Mouse (Mus musculus) layer of hippocampus, adult 9-10 months (tissue): Measurements from ENCODE around the gene Abtb2.

Experiments
- DNase-seq: peaks from one replicate; pipeline ENCODE4 v3.0.0; 2022; ENCODE audit warnings: low spot score

Abtb2 gene

GRCm38 (mm10) chr2:103618407-103618806 lies 52.3 kb downstream of the Abtb2 start:
- DNase-seq = no peak

GRCm38 (mm10) chr2:103622950-103623349 lies 56.8 kb downstream of the Abtb2 start:
- DNase-seq = no peak

DNA sequence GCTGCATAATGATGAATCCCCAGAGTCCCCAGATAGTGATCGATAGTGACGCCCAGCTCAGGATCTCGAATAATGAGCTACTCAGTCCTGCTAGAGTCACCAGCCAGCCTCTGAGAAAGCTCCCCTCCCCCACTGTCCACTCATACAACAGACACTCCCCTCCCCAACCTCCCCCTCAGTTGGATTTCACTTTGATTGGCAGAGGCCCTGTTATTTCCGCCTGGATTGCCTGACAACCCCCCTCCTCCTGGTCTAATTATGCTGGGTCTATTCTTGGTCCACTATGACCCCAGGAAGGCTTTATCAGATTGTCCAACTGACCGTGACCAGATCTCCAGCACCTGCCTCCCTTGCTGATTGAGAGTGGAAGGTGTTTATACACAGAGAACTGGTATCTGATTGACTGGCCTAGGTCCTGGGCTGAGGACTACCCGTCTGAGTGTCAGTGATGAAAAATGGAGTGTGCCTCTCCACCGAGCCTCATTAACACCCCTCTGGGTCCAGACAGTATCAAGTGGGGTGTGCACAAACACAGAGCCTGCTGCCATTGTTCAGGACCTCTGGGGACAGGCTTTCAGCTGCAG lies 59.3 kb downstream of the Abtb2 start:
- DNase-seq = no peak

- DNase-seq = no peak
These were observed 61.0 kb downstream of the Abtb2 start for GRCm38 (mm10) chr2:103627101-103627500.

GRCm38 (mm10) chr2:103629956-103630355 lies 63.8 kb downstream of the Abtb2 start:
- DNase-seq = no peak

DNA sequence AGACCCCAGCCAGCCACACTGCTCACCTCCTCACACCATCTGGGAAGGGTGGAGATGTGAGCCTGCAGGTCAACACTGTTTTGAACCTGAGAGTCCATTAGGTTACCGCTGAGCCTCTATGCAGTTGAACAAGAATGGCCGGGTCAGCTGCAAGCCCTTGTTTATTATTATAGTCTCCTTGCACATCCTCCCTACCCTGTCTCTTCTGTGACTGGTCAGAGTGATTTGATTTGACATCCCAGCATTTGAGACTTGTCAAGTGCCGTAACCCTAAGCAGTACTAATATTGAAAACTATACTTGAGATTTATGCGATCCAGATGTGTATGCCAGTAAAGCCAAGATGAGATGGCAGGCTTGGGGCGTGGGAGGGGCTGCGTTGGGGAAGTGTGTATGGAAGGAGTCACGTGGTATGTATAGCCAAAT lies 65.2 kb downstream of the Abtb2 start:
- no peak for DNase-seq

- DNase-seq = no peak
These were observed 66.2 kb downstream of the Abtb2 start for GRCm38 (mm10) chr2:103632136-103632925.

GRCm38 (mm10) chr2:103632926-103633250 lies 66.8 kb downstream of the Abtb2 start:
- no peak for DNase-seq

- no peak for DNase-seq
These were observed 69.8 kb downstream of the Abtb2 start for GRCm38 (mm10) chr2:103635731-103636487.

GRCm38 (mm10) chr2:103637385-103637784 lies 71.3 kb downstream of the Abtb2 start:
- DNase-seq = no peak

DNA sequence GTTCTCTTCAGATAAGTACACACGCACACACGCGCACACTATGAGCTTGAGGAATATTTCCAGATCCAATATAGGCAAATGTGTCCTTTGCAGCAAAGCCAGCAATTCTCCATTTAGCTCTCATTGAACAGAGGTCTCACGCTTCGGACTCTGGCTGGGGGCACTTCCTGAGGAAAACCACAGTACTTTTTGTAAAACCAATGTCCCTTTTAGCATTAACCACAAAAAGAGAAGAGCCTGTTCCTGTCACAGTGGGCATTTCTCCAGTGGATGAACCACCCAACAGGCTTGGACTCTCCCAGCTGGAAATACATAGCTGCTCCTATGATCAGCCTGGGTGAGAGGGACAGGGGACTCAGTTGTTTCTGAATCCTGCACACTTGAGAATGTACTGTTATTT lies 71.8 kb downstream of the Abtb2 start:
- DNase-seq = no peak

- DNase-seq = no peak
These were observed 73.6 kb downstream of the Abtb2 start for GRCm38 (mm10) chr2:103639701-103640100.

GRCm38 (mm10) chr2:103640861-103641260 lies 74.8 kb downstream of the Abtb2 start:
- DNase-seq = no peak

DNA sequence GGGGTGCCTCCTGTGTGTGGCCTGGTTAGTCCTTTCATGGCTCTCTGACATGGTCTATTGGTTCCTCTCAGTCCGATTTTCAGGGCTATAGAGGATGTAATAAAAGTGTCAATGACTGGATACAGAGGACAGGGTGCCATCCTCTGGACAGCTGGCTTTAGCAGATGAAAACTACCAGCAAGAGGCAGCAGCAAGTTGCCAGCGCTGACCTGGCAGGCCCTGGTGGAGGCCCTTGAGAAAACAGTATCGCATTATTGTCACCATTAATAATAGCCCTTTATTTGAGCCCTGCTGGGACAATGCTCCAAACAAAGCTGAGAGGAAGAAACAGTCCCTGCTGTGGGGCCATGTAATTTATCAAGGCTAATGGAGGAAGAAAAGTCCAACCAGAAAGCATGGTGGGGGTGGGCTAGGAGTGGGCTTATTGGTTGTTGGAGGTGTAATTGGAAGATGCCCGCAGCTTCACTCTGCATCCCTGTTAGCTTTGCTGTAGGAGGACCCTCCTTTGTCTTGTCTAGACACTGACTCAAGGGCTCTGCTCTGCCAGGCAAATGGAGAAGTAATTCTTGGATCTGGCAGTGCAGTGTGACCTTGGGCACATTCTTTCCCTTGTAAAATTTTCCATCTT lies 77.6 kb downstream of the Abtb2 start:
- peak; percentile 33 for DNase-seq

- DNase-seq = no peak
These were observed 78.3 kb downstream of the Abtb2 start for GRCm38 (mm10) chr2:103644418-103644817.

DNA sequence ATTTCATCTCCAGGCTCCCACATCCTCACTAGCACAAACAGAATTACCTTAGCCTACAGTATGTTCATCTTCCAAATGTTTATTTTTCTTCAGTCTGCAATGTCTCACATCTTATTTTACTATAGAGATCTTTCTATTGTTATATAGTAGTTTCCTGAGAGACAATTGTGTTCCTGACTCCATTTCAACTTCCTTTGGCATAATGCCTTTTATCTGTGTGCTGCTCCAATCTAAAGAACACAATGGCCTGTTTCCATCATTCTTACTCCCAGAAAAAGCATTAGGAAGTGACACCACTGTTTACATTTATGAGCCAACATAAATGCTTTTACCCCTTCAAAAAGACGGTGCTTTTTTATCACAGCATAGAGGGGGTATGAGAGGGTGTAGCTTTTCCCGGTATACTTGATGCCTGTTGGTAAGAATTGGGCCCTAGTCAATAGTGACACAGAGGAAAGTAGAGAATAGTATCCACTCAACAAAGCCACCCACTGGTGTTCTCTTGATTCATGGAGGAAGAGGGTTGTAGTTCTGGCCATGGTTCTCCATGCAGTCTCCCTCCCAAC lies 84.3 kb downstream of the Abtb2 start:
- DNase-seq = no peak

DNA sequence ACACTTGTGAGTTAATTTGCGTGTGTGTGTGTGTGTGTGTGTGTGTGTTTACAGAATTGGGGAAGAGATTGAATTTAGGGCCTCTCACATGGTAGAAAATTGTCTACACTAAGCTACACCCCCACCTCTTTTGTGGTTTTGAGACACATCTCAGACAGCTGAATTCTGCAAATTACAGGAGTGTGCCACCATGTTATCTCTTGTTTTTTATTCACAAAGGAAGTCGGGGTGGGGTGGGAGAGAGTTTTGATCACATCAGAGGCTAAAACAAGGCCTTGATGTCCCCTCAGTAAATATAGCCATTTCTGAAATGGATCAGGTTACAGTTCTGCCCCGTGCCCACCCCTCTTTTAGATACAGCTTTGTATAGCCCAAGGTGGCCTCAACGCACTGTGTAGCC lies 86.0 kb downstream of the Abtb2 start:
- no peak for DNase-seq

DNA sequence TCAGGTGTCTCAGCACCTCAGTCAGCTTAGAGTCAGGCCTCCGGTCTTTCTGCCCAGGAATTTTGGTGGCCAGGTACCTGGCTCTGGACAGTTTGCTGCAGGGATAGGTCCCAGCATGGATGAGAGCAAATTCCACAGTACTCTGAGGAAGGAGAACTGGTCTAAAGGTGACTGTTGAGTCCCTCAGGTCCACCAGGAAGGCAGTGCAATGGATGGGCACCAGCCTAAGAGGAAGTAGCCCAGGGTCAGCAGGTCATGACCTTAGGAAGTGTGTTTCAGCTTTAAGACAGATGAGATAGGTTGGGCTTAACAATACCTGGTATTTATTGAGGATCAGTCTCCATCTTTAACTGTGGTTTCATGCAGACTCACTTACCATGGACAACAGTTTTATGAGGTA lies 88.9 kb downstream of the Abtb2 start:
- DNase-seq = no peak

GRCm38 (mm10) chr2:103656028-103656427 lies 89.9 kb downstream of the Abtb2 start:
- DNase-seq = no peak

GRCm38 (mm10) chr2:103659167-103659566 lies 93.1 kb downstream of the Abtb2 start:
- no peak for DNase-seq

GRCm38 (mm10) chr2:103659648-103660556 lies 93.8 kb downstream of the Abtb2 start:
- no peak for DNase-seq
